Mouse (Mus musculus) neutrophil, adult 5-6 weeks (primary cell): Measurements from ENCODE around the gene Thsd4. TPM values are rescaled to one million over a fixed set of nuclear protein-coding genes. Genes with fewer than 3 reads are reported as not detected.

ENCODE experiments used
- total RNA-seq: library from RNA; stranded (forward); fragments of 200-1000 nt; gene quantifications from 2 replicates; pipeline ENCODE4 v1.2.3, GENCODE M21; 2017

The Thsd4 gene
- total RNA-seq, 1 experiment from 2014 or later, result 0.12 TPM

Other genes with a start within 250 kb of the Thsd4 start
- gene Lrrc49, start 166.1 kb upstream of the Thsd4 start, total RNA-seq, result 0.58 and 0.86 TPM in 2 replicates
- gene Larp6, start 190.9 kb upstream of the Thsd4 start, total RNA-seq, result not detected in 2 replicates